Mouse (Mus musculus) erythroblast, adult 5-6 weeks (primary cell): ENCODE data around the gene Tcp11. TPM values are rescaled to one million over a fixed set of nuclear protein-coding genes. Genes with fewer than 3 reads are reported as not detected.

ENCODE experiments used
- ATAC-seq: replicated peaks from 2 replicates; pipeline ENCODE4 v1.8.0; 2016; ENCODE audit warnings: moderate number of reproducible peaks, mild to moderate bottlenecking, moderate TSS enrichment, inconsistent platforms; ENCODE audit not compliant: poor library complexity, low FRiP score, severe bottlenecking
- total RNA-seq, 2 experiments: library from RNA; stranded (forward) in 1 of 2; stranded (reverse) in 1 of 2; fragments of 150-400 nt in 1 of 2; fragments of 200-764, 138-1000 nt in 1 of 2; gene quantifications; 2 replicates each; pipeline versions ENCODE4 v1.2.3 to v1.2.4; 2015 to 2017; ENCODE audit warnings: low replicate concordance in 2 of 2

Gene Tcp11
- total RNA-seq, 2 experiments from 2014 or later: not detected

DNA sequence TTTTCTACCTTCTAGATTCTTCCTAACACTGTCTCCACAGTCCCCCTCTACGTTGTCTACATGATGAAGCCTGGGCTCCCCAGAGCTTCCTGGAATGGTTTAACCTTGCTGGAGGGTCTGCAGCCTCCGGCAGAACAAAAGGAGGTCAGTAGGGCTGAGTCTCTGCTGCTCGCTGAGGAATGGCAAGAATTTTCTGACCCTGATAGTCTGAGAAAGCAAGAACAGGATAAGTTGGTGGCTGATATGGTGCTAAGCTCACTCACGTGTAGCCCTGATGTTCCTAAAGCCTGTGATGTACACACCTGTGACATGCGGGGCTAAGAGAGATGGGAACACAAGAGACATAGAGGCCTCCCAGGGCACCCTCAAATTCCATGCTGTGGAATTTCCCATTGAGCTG, 7.0 kb upstream of the Tcp11 start:
- no peak for ATAC-seq

- peak; percentile 88 for ATAC-seq
Observed at GRCm38 (mm10) chr17:28084964-28085363, 4.5 kb upstream of the Tcp11 start.

- no peak for ATAC-seq
Observed at GRCm38 (mm10) chr17:28084395-28084905, 4.0 kb upstream of the Tcp11 start.

GRCm38 (mm10) chr17:28082863-28083262, 2.4 kb upstream of the Tcp11 start:
- ATAC-seq: no peak

GRCm38 (mm10) chr17:28081856-28082255, 1.4 kb upstream of the Tcp11 start:
- ATAC-seq: no peak

- no peak for ATAC-seq
Observed at GRCm38 (mm10) chr17:28081385-28081784, 946 bp upstream of the Tcp11 start.

DNA sequence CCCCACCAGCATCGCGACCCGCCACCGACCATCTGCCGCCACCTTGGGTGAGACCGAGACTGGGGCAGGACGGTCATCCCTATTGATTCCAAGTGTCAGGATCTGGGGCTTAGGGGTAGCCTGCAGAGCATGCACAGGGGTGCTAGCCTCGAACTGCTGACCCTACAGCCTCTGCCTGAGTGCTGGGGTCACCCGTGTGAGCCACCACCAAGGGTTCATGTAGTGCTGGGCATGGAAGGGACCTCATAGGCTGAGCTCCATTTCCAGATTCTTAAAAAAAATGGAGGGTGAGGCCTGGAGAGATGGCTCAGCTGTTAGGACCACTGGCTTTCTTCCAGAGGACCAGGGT, 352 bp upstream of the Tcp11 start:
- no peak for ATAC-seq

DNA sequence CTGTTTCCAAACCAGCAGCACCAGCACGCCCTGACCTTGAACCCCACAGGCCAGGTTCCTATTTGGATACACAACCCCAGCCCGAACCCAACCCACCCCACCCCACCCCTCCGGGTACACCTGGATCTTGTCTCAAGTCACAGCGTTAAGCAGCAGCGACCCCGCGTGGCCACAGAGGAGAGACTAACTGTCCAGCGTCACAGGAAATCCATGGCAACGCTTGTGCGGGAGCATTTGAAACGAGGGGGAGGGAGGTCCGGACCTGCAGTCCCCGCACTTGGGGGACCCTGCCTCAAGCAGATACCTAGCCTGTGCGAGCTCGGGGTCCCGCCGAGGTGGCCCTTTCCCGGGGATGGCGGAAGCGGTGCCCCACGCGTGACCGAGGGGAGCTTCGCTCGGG, 821 bp downstream of the Tcp11 start:
- ATAC-seq: no peak

DNA sequence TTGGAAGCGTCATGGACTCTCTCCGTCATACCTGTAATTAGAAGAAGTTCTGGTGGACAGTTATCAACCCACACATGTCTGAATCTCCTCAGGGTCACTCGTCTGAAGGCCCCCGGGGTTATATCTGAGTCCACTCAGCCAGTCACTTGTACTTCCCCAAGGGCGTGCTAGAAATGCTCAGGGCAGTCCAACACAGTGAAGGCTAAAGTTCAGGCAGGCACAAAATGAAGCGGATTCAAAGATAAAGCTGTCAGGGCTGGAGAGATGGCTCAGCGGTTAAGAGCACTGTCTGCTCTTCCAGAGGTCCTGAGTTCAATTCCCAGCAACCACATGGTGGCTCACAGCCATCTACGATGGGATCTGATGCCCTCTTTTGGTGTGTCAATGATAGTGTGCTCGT, 2.4 kb downstream of the Tcp11 start:
- ATAC-seq: no peak

DNA sequence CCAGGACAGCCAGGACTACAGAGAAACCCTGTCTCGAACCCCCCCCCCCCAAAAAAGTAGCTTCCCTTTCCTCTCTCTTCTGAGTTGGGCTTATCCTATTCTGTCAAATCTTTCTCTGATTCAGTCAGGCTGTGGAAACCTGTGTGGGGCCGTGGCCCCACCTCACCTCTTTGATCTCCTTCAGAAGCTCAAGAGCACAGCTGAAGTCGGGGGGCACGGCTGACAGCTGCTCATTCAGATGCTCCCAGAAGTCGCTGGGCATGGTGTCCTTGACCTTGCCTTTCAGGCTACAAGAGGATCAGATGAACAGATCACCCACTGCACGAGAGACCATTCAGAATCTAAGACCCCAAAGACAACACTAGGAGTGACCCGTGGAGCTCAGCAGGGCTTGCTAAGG, 6.0 kb downstream of the Tcp11 start:
- ATAC-seq: no peak

GRCm38 (mm10) chr17:28072730-28073129, 7.7 kb downstream of the Tcp11 start:
- ATAC-seq: no peak

- ATAC-seq: no peak
Observed at GRCm38 (mm10) chr17:28070256-28070655, 10.2 kb downstream of the Tcp11 start.

DNA sequence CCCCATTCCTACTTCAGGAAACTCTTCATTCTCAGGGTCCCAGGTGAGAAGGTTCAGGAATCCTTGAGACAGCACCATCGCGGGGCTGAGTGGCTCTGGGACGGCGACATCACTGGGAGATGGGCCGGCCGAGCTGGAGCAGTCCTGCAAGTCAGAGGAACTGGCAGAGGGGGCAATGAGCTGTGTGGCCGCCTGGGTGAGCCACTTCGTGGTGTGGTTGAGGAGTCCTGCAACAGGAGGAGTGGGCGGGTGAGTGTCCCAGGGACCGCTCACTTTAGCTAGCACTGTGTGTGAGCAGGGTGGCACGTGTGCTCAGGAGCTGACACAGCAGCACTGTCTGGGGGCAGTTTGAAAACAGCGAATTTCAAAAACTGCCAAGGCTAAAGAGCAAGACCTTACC, 11.0 kb downstream of the Tcp11 start:
- no peak for ATAC-seq

DNA sequence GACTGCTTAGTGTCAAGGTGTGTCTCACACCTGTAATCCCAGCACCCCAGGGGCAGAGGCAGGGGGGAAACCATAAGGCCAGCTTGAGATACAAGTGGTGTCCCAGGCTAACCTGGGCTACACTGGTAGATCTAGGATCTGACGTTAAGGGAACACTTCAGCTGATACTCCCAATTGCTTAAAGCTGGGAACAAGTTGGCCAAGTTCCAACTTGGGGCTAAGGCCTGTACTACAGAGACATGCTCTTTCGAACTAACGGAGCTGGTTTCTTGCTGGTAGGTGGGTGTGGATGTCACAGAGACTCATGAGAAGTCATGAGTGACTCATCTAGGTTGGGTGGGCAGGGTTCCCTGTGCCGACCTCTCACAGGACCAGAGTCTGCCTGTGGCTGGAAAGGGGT, 13.1 kb downstream of the Tcp11 start:
- no peak for ATAC-seq

DNA sequence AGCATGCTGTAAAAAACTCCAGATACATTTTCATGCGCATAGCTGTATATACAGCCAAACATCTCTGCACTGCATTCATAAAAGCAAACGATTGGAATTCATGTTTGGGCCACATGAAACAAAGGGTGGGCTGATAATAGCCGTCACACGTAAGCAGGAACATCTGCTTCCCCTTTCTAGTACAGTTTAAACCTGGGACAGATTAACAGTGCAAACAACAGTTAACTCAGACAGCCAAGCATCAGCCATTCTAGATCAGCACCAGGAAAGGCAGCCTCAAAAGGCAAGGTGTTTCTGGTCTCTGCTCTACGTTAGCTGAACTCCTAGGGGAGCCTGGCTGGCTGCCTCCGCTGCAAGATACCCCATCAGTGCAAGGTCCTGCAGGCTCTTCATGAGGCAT, 17.3 kb downstream of the Tcp11 start:
- ATAC-seq: no peak

DNA sequence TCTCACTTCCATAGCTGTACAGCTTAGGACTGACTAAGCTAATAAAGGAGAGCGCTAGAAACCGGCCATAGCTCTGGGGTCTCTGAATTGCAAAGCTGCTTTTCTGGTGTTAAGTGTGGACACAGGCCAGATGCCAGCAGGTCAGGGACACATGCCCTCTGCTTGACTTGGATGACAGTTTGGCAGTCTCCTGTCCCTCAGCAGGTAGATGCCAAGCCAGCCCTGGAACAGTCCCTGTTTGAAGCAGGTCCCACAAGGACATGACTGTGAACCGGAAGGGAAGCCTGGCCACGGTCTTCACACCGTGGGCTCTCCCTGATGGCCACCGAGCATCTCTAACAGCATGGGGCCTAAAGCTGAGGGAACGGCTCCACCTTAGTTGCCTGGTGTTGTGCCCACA, 17.7 kb downstream of the Tcp11 start:
- ATAC-seq: no peak

DNA sequence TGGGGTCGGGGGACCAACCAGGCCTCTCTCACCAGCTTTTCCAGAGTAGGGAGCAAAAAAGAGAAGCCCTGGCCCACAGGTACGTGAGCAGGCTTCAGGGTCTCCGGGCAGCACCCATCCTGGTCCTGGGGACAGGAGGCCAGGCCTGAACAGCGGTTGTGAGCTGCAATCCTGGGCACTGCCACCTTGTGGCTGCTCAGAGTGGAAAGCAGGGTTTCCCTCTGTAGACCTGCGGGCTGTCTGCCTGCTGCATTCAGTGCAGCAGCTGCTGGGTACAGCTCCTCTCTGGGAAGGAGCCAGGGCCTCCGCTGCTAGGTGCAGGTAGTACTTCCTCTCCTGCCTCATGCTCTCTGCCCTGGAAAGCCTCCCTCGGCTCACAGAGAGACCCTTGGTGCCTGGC, 19.0 kb downstream of the Tcp11 start:
- ATAC-seq: no peak

GRCm38 (mm10) chr17:28060681-28061080, 19.8 kb downstream of the Tcp11 start:
- no peak for ATAC-seq

DNA sequence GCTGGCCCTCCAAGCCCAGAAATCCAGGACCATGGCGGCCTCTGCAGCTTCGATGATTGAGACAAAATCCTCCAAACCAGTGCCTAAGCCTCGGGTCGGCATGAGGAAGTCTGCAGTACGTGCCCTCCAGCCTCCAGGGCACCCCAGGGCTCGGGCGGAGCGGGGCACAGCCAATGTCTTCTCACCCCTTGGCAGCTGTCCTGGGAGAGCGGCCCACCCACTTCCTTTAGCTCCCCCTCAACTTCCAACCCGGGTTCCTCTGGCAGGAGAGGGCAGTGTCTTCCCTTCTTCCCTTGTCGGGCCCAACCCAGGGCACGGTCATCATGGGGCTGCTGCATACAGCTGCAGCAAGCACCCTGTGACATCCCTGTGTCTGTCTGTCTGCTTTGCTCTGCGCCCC, 22.1 kb downstream of the Tcp11 start:
- no peak for ATAC-seq

- no peak for ATAC-seq
Observed at GRCm38 (mm10) chr17:28052293-28052863, 28.1 kb downstream of the Tcp11 start.

DNA sequence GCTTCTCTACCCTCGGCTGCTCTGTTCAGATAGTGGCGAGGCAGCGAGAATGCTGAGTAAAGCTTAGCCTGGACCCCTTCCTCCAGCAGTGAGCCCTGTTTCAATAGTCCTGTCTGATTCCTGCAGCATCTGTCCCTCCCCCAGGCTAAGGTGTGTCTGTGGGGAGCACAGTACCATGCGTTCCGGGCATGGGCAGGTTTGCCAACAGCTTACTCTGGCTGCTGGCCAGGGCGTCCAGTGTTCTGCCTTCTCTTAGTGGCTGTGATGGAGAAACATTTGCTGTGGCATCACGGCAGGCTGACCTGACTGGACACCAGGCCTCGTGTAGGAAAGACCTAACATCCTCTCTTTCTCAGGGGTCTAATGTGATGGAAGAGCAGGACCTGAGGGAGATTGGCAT, 30.2 kb downstream of the Tcp11 start:
- no peak for ATAC-seq

DNA sequence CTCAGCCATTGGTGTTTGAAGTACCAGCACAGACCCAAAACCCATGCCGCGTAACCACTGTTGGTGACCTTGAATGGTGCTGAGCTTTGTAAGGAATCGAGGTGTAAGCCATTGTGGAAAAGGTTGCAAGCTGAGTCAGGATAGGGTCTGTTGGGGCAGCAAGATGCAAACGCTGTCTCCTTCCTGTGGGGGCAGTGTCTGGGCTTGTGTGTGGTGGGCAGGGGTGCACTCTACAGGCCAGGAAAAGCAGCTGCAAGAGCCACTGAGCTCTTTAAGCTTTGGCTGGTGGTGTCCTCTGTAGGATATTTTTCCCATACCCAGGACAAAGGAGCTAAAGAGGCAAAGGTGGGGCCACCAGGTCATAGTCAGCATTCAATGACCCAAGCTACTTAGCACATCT, 32.0 kb downstream of the Tcp11 start:
- no peak for ATAC-seq
